Mouse (Mus musculus): ENCODE data around the gene Klhl20.

GRCm38 (mm10) chr1:161071272-161071620 lies 60.1 kb downstream of the Klhl20 start:
- TF ChIP-seq CTCF (IDR thresholded peaks at IDR 0.05; ENCODE audit: extremely low read depth, insufficient read depth, insufficient read length, insufficient replicate concordance) (no peak), POLR2A (IDR thresholded peaks at IDR 0.05; ENCODE audit: low read depth, low read length) (no peak)

All from spleen, adult 2 months (tissue).